Mouse (Mus musculus): ENCODE data around the gene Scg5.
A peak's percentile ranks its signal among the peaks of the same experiment; 100 is the strongest.

DNA sequence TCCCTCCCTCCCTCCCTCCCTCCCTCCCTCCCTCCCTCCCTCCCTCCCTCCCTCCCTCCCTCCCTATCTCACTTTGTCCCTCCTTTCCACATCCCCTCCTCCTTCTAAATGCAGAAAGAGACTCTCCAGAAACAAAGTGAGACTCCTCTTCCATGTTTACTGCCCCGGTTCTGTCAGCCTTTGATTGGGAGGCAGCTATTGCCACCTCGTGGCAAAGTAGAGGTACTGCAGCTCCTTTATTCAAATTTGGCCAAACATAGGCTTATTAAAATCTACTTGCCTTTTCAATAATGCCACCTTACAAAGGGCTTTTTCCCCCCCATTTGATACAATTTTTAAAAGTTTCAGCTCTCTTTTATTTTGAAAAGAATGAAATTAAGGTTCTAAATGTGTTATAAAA is 5.0 kb downstream of the Scg5 start:
- TF ChIP-seq CTCF (IDR thresholded peaks at IDR 0.05; ENCODE audit: control insufficient read depth, insufficient read depth, insufficient read length): peak; percentile 32
- no peak for TF ChIP-seq MAX (IDR thresholded peaks at IDR 0.05)
